Mouse (Mus musculus): Measurements from ENCODE around the gene Gm4181. TPM values are rescaled to one million over a fixed set of nuclear protein-coding genes. Genes with fewer than 3 reads are reported as not detected.

The Gm4181 gene
- not detected for polyA plus RNA-seq (2017; shearing (Covaris generic))

GRCm38 (mm10) chr14:51635566-51635965 is at the start of gene Gm4181:
Gm4181 (minus strand) TSS chr14:51635666.

GRCm38 (mm10) chr14:51611210-51611609 is 24.3 kb downstream of the Gm4181 start, which contains the start of gene Gm17078:
Gm17078 (minus strand) TSS chr14:51611310.

GRCm38 (mm10) chr14:51592039-51592438 is 43.4 kb downstream of the Gm4181 start, which contains the start of gene Gm17174:
Gm17174 (minus strand) TSS chr14:51592139.

Other genes with a start within 250 kb of the Gm4181 start
- gene Vmn2r88, start 224.8 kb downstream of the Gm4181 start, polyA plus RNA-seq (2017; shearing (Covaris generic)) = not detected
- gene Vmn2r89, start 183.8 kb downstream of the Gm4181 start, polyA plus RNA-seq (2017; shearing (Covaris generic)) = 0.17 TPM
- not detected for gene Gm5622, start 82.9 kb downstream of the Gm4181 start, polyA plus RNA-seq (2017; shearing (Covaris generic))
- not detected for gene Gm17175, start 61.6 kb downstream of the Gm4181 start, polyA plus RNA-seq (2017; shearing (Covaris generic))
- gene Gm17174, start 43.5 kb downstream of the Gm4181 start, polyA plus RNA-seq (2017; shearing (Covaris generic)) = not detected
- not detected for gene Gm17078, start 24.4 kb downstream of the Gm4181 start, polyA plus RNA-seq (2017; shearing (Covaris generic))
- not detected for gene Gm17079, start 59.8 kb upstream of the Gm4181 start, polyA plus RNA-seq (2017; shearing (Covaris generic))
- not detected for gene Gm5800, start 81.5 kb upstream of the Gm4181 start, polyA plus RNA-seq (2017; shearing (Covaris generic))
- gene Ang4, start 137.9 kb upstream of the Gm4181 start, polyA plus RNA-seq (2017; shearing (Covaris generic)) = not detected
- gene AY358078, start 164.4 kb upstream of the Gm4181 start, polyA plus RNA-seq (2017; shearing (Covaris generic)) = not detected
- gene Ear6, start 218.0 kb upstream of the Gm4181 start, polyA plus RNA-seq (2017; shearing (Covaris generic)) = not detected
- 36.2 TPM for gene Mettl17, start 249.2 kb upstream of the Gm4181 start, polyA plus RNA-seq (2017; shearing (Covaris generic))